Mouse (Mus musculus) liver, embryonic 12.5 days (tissue): ENCODE measurements at regions not wholly inside any gene's neighbourhood (a gene's known extent, or its start where the extent isn't known, plus 50 kb on each side); places are given as distances from the start of the nearest gene placed in this dataset.

Experiments used
- ATAC-seq: fragments of 200-750 bp; cut with Nextera tagmentation; 2 replicates; pipeline ENCODE4 v1.8.0; 2017; ENCODE audit warnings: moderate number of reproducible peaks, mild to moderate bottlenecking, moderate library complexity
- H3K27ac ChIP-seq: fragments of 300-500 bp; sonication (generic); 2 replicates; pipeline ENCODE4 v1.5.1; 2016; ENCODE audit warnings: mild to moderate bottlenecking
- H3K27me3 ChIP-seq: fragments of 300-500 bp; sonication (generic); replicated peaks from 2 replicates; pipeline ENCODE4 v1.6.1; 2016; ENCODE audit warnings: mild to moderate bottlenecking, moderate library complexity
- H3K36me3 ChIP-seq: fragments of 300-500 bp; sonication (generic); 2 replicates; pipeline ENCODE4 v1.6.1; 2016; ENCODE audit warnings: mild to moderate bottlenecking, moderate library complexity
- H3K4me1 ChIP-seq: fragments of 300-500 bp; sonication (generic); 2 replicates; pipeline ENCODE4 v1.6.1; 2016
- H3K4me2 ChIP-seq: fragments of 300-500 bp; sonication (generic); 2 replicates; pipeline ENCODE4 v1.6.1; 2016; ENCODE audit warnings: mild to moderate bottlenecking, moderate library complexity
- H3K4me3 ChIP-seq: fragments of 300-500 bp; sonication (generic); 2 replicates; pipeline ENCODE4 v1.5.1; 2016; ENCODE audit warnings: mild to moderate bottlenecking, moderate library complexity
- H3K9ac ChIP-seq: fragments of 300-500 bp; sonication (generic); 2 replicates; pipeline ENCODE4 v1.6.1; 2016; ENCODE audit warnings: mild to moderate bottlenecking, moderate library complexity
- H3K9me3 ChIP-seq: fragments of 300-500 bp; sonication (generic); replicated peaks from 2 replicates; pipeline ENCODE4 v1.6.1; 2016; ENCODE audit warnings: mild to moderate bottlenecking, moderate library complexity
- WGBS: fragments of 180-500 bp; shearing (Covaris S2); methylation state at CpG from one replicate; pipeline ENCODE4 v1.1.7; 2016; ENCODE audit not compliant: insufficient replicate concordance; 5-methylcytosine and 5-hydroxymethylcytosine counted together

DNA sequence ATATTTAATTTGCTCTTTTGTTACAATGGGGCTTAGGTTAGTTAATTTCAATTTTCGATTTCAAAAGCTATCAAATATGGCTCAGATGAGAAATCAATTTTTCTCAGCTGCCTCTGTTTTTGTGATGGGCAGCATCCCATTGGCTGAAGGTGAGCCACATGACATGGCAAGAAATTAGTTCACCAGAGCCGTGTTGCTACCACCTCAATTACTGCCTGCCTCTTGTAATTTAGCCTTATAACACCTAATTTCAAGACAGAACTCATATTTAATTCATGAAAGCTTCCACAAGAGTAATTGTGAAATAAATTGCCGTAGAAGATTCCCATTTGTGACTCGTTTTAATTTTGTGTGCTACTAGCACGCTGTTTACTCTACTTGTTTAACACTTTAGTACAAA, 262.9 kb downstream of the Nr2f2 start:
- ATAC-seq, result no peak
- Histone ChIP-seq H3K27ac (no peak overlapping the region), H3K4me2 (no peak overlapping the region), H3K27me3 (no peaks in the 10 kb centered on the region), H3K9ac (no peak overlapping the region), H3K4me3 (no peak overlapping the region), H3K36me3 (no peaks in the 10 kb centered on the region), H3K9me3 (no peaks in the 10 kb centered on the region), H3K4me1 (no peaks in the 10 kb centered on the region)
- 60% methylated on average over 5 of the region's 5 CpGs for WGBS

GRCm38 (mm10) chr7:70099001-70099400, 267.5 kb downstream of the Nr2f2 start:
- Histone ChIP-seq H3K27me3 (no peaks in the 10 kb centered on the region), H3K27ac (no peak overlapping the region), H3K4me2 (no peak overlapping the region), H3K4me3 (no peak overlapping the region), H3K4me1 (no peaks in the 10 kb centered on the region), H3K9me3 (no peaks in the 10 kb centered on the region), H3K36me3 (no peaks in the 10 kb centered on the region), H3K9ac (no peak overlapping the region)
- no peak for ATAC-seq
- 50% methylated on average over 1 of the region's 1 CpGs for WGBS

GRCm38 (mm10) chr7:70093916-70094784, 272.4 kb downstream of the Nr2f2 start:
- ATAC-seq, result no peak
- no peak overlapping the region for H3K27ac ChIP-seq
- H3K9ac ChIP-seq, result no peak overlapping the region
- no peaks in the 10 kb centered on the region for H3K27me3 ChIP-seq
- H3K36me3 ChIP-seq, result no peaks in the 10 kb centered on the region
- no peaks in the 10 kb centered on the region for H3K4me1 ChIP-seq
- no peak overlapping the region for H3K4me2 ChIP-seq
- H3K9me3 ChIP-seq, result no peaks in the 10 kb centered on the region; the same call in 1 of the 2 replicates
- 75% methylated on average over 21 of the region's 21 CpGs for WGBS
- H3K4me3 ChIP-seq, result no peak overlapping the region

- Histone ChIP-seq H3K4me3 (no peak overlapping the region), H3K27ac (no peak overlapping the region), H3K27me3 (no peaks in the 10 kb centered on the region), H3K4me2 (no peak overlapping the region), H3K9me3 (no peaks in the 10 kb centered on the region; the same call in 1 of the 2 replicates), H3K9ac (no peak overlapping the region), H3K4me1 (no peaks in the 10 kb centered on the region), H3K36me3 (no peaks in the 10 kb centered on the region)
- 91% methylated on average over 2 of the region's 2 CpGs for WGBS
- ATAC-seq, result no peak
Observed at GRCm38 (mm10) chr7:70092089-70092488, 274.4 kb downstream of the Nr2f2 start.

GRCm38 (mm10) chr7:70089121-70089520, 277.4 kb downstream of the Nr2f2 start:
- H3K9ac ChIP-seq, result no peak overlapping the region
- H3K9me3 ChIP-seq, result no peaks in the 10 kb centered on the region; the same call in 1 of the 2 replicates
- no peak overlapping the region for H3K4me2 ChIP-seq
- H3K4me3 ChIP-seq, result no peak overlapping the region
- no peaks in the 10 kb centered on the region for H3K27me3 ChIP-seq
- 54% methylated on average over 5 of the region's 5 CpGs for WGBS
- H3K36me3 ChIP-seq, result no peaks in the 10 kb centered on the region
- no peak for ATAC-seq
- no peaks in the 10 kb centered on the region for H3K4me1 ChIP-seq
- H3K27ac ChIP-seq, result no peak overlapping the region

DNA sequence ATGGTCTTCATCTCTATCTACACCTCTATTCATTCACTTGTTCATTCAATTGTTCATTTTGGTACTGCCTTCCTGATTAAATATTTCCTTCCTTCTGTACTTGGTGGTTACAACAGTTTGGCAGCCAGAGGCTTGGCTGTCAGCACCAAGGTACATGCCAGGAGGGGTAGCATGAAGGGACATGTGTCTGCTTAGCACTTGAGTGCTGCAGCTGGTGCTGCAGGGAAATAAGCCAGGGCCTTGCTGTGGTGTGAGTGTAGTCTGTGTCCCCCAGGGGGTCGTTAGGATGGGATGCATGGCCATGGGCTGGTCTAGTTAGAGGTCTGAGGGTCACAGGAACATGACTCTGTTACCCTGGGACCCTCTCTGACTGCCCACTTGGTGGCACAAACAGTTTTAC, 296.9 kb downstream of the Nr2f2 start:
- WGBS, result 39% methylated on average over 1 of the region's 1 CpGs
- no peak for ATAC-seq
- H3K4me1 ChIP-seq, result no peaks in the 10 kb centered on the region

DNA sequence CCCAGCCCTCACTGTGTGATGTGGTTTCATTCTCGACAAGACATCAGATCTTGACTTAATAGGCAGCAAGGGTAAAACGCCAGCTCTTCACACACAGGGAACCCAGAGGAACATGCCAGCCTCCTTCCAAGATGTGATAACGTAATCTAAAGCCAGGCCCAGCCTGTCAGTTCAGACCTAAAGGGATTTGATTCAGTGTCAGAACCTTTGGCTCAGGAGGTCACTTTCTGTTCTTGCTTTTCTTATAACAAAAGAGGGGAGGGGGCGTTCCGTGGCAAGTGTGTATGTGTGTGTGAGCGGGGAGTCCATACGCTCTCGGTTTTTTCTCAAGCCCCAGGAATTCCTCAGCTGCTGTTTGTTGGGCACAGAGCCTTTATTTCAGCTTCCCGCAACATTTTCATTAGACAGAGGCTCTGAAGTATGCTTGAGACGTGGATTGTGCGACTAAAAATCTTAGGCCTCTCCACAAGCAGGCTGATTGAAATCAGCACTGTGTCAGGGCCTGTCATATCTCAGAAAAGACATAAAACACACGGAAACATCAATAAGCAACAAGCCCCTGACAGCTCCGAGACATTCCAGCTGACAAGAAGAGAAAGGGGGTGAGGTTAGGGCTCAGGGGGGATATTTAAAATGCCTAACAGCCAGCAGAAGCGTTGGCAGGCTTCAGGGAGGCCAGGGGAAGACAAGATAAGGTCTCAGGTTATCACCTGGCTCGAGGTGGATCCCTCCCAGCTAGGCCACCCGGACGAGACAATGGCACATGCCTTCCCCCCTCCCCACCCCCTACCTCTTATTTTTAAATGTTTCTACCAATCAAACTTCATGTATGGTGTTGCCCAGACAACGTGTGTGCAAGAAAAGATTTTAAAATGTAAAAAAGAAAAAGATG, 298.5 kb downstream of the Nr2f2 start:
- ATAC-seq, result no peak
- Histone ChIP-seq H3K9ac (no peak overlapping the region), H3K27me3 (no peaks in the 10 kb centered on the region), H3K4me3 (no peak overlapping the region), H3K9me3 (no peaks in the 10 kb centered on the region), H3K36me3 (no peaks in the 10 kb centered on the region), H3K4me2 (no peak overlapping the region), H3K27ac (no peak overlapping the region), H3K4me1 (no peaks in the 10 kb centered on the region)
- WGBS, result 46% methylated on average over 18 of the region's 18 CpGs

More for the DNA sequence above, 296.9 kb downstream of the Nr2f2 start:
- no peaks in the 10 kb centered on the region for H3K36me3 ChIP-seq
- no peaks in the 10 kb centered on the region for H3K27me3 ChIP-seq
- no peaks in the 10 kb centered on the region for H3K9me3 ChIP-seq
- no peak overlapping the region for H3K4me3 ChIP-seq
- H3K4me2 ChIP-seq, result no peak overlapping the region
- H3K9ac ChIP-seq, result no peak overlapping the region
- no peak overlapping the region for H3K27ac ChIP-seq

- Histone ChIP-seq H3K4me1 (no peaks in the 10 kb centered on the region), H3K4me2 (no peak overlapping the region), H3K27ac (no peak overlapping the region), H3K36me3 (no peaks in the 10 kb centered on the region), H3K9ac (no peak overlapping the region), H3K4me3 (no peak overlapping the region), H3K27me3 (no peaks in the 10 kb centered on the region), H3K9me3 (no peaks in the 10 kb centered on the region)
- WGBS, result 66% methylated on average over 5 of the region's 5 CpGs
- no peak for ATAC-seq
Observed at GRCm38 (mm10) chr7:70067071-70067470, 299.5 kb downstream of the Nr2f2 start.

GRCm38 (mm10) chr7:70066448-70066847, 300.1 kb downstream of the Nr2f2 start:
- Histone ChIP-seq H3K36me3 (no peaks in the 10 kb centered on the region), H3K4me2 (no peak overlapping the region), H3K4me1 (no peaks in the 10 kb centered on the region), H3K9me3 (no peaks in the 10 kb centered on the region), H3K27ac (no peak overlapping the region), H3K4me3 (no peak overlapping the region), H3K27me3 (no peaks in the 10 kb centered on the region), H3K9ac (no peak overlapping the region)
- 72% methylated on average over 7 of the region's 7 CpGs for WGBS
- no peak for ATAC-seq

- no peaks in the 10 kb centered on the region for H3K9me3 ChIP-seq
- H3K4me3 ChIP-seq, result no peak overlapping the region
- 65% methylated on average over 11 of the region's 11 CpGs for WGBS
- H3K9ac ChIP-seq, result no peak overlapping the region
- no peaks in the 10 kb centered on the region for H3K36me3 ChIP-seq
- no peaks in the 10 kb centered on the region for H3K27me3 ChIP-seq
- ATAC-seq, result no peak
- no peak overlapping the region for H3K27ac ChIP-seq
- H3K4me1 ChIP-seq, result no peaks in the 10 kb centered on the region
- no peak overlapping the region for H3K4me2 ChIP-seq
Observed at GRCm38 (mm10) chr7:70065471-70066130, 300.9 kb downstream of the Nr2f2 start.

DNA sequence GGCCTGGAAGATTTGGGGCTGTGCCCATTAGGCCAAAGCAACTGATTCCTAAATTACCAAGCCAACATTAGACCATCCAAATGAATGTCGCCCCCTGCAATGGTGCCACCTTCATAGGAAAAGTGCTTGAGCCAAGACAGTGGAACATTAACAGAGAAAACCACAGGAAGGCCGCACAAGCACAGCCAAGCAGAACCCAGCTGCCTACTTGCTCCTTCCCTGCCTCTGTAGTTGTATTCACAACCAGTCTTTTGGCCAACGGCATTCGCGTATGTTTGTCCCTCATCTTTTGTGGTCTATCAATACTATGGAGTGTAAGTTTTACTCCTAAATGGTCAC, 319.2 kb downstream of the Nr2f2 start:
- H3K9me3 ChIP-seq, result no peaks in the 10 kb centered on the region
- no peak overlapping the region for H3K4me2 ChIP-seq
- ATAC-seq, result no peak
- H3K9ac ChIP-seq, result no peak overlapping the region
- WGBS, result 73% methylated on average over 5 of the region's 5 CpGs
- H3K36me3 ChIP-seq, result no peaks in the 10 kb centered on the region
- no peak overlapping the region for H3K27ac ChIP-seq
- no peaks in the 10 kb centered on the region for H3K4me1 ChIP-seq
- no peak overlapping the region for H3K4me3 ChIP-seq
- no peaks in the 10 kb centered on the region for H3K27me3 ChIP-seq
